ENCODE assay signal across 8 mouse cellular contexts in genomic region chr1:155048947-155049346, GRCm38 (mm10). TPM values are rescaled to one million over a fixed set of nuclear protein-coding genes. Genes with fewer than 3 reads are reported as not detected.
A peak's percentile ranks its signal among the peaks of the same experiment; 100 is the strongest.
DNase-seq lines count a peak whose midpoint lies in the region; ATAC-seq and TF ChIP-seq lines count a peak whose summit lies in the region.

No protein-coding gene starts in this region.

- H3K36me3 ChIP-seq in heart, embryonic 11.5 days (ENCODE audit: control insufficient read depth, insufficient read depth, low read length): no peaks in the 10 kb centered on the region
- H3K36me3 ChIP-seq in kidney, embryonic 16.5 days (ENCODE audit: insufficient read depth, low read length): no peaks in the 10 kb centered on the region
- no peaks in the 10 kb centered on the region for H3K36me3 ChIP-seq in liver, adult 2 months (ENCODE audit: control insufficient read depth, insufficient read depth, low read length)
- H3K36me3 ChIP-seq in myocyte (ENCODE audit: control insufficient read depth, insufficient read depth): no peaks in the 10 kb centered on the region

- peak; percentile 84 for DNase-seq in 416B (ENCODE audit: low read depth)
- peak; percentile 53 for DNase-seq in liver, adult 2 months (ENCODE audit: extremely low read depth, low read depth, low spot score)
- peak; percentile 91 to 98 for DNase-seq in spleen, postnatal 4 days (ENCODE audit: low spot score in 2 of 2)

- peak; percentile 70 for ATAC-seq in heart, embryonic 11.5 days (replicated peaks; ENCODE audit: insufficient number of reproducible peaks, low FRiP score, low TSS enrichment)
- peak; percentile 60; the same call in 1 of the 2 replicates for ATAC-seq in kidney, embryonic 16.5 days (ENCODE audit: low FRiP score, low TSS enrichment)

- no peaks in the 10 kb centered on the region for H3K79me2 ChIP-seq in liver, adult 2 months (ENCODE audit: control insufficient read depth, insufficient read depth, low read length)
- no peaks in the 10 kb centered on the region for H3K79me2 ChIP-seq in myocyte (ENCODE audit: control insufficient read depth, insufficient read depth)

- no peak overlapping the region for H3K9ac ChIP-seq in heart, embryonic 11.5 days (ENCODE audit: low read depth, low read length)
- no peak overlapping the region; the same call in 1 of the 2 replicates for H3K9ac ChIP-seq in kidney, embryonic 16.5 days (replicated peaks; ENCODE audit: low read length)
- no peak overlapping the region for H3K9ac ChIP-seq in liver, adult 2 months (ENCODE audit: low read depth, low read length)

- TF ChIP-seq CTCF in bone marrow macrophage, adult 2 months (IDR thresholded peaks at IDR 0.05; ENCODE audit: low read depth, low read length): peak; percentile 82
- peak; percentile 97 for TF ChIP-seq CTCF in embryonic fibroblast, embryonic 13.5 days (IDR thresholded peaks at IDR 0.05; ENCODE audit: borderline replicate concordance, insufficient read depth, low read length)
- peak; percentile 99 for TF ChIP-seq CTCF in liver, adult 2 months (IDR thresholded peaks at IDR 0.05; ENCODE audit: low read depth, low read length)

- H3K4me3 ChIP-seq in bone marrow macrophage, adult 2 months (ENCODE audit: insufficient read depth, low read length): no peak overlapping the region
- no peak overlapping the region for H3K4me3 ChIP-seq in embryonic fibroblast, embryonic 13.5 days (ENCODE audit: insufficient read depth, low read length)
- no peak overlapping the region for H3K4me3 ChIP-seq in heart, embryonic 11.5 days (ENCODE audit: low read depth, low read length)
- no peak overlapping the region for H3K4me3 ChIP-seq in kidney, embryonic 16.5 days (ENCODE audit: low read length)
- H3K4me3 ChIP-seq in liver, adult 2 months (ENCODE audit: insufficient read depth, low read depth, low read length): no peak overlapping the region
- no peak overlapping the region for H3K4me3 ChIP-seq in myocyte

- no peak overlapping the region for H3K4me2 ChIP-seq in heart, embryonic 11.5 days
- H3K4me2 ChIP-seq in kidney, embryonic 16.5 days (replicated peaks; ENCODE audit: low read depth, low read length): no peak overlapping the region
- peak overlapping the region; percentile 31 for H3K4me2 ChIP-seq in myocyte (ENCODE audit: low read depth)

- no peak overlapping the region for H3ac ChIP-seq in myocyte (ENCODE audit: control insufficient read depth, insufficient read length)

- TF ChIP-seq POLR2A in bone marrow macrophage, adult 2 months (IDR thresholded peaks at IDR 0.05; ENCODE audit: borderline replicate concordance, low read depth, low read length): no peak
- no peak for TF ChIP-seq POLR2A in embryonic fibroblast, embryonic 13.5 days (IDR thresholded peaks at IDR 0.05; ENCODE audit: low read depth, low read length)
- no peak for TF ChIP-seq POLR2A in liver, adult 2 months (IDR thresholded peaks at IDR 0.05; ENCODE audit: extremely low read depth, insufficient read depth, low read length)
- TF ChIP-seq POLR2A in myocyte (IDR thresholded peaks at IDR 0.05; ENCODE audit: insufficient read length, low read depth): no peak

- H3K9me3 ChIP-seq in heart, embryonic 11.5 days (replicated peaks; ENCODE audit: control insufficient read depth, low read length): no peaks in the 10 kb centered on the region
- H3K9me3 ChIP-seq in kidney, embryonic 16.5 days (ENCODE audit: low read length): no peaks in the 10 kb centered on the region

- H3K27ac ChIP-seq in bone marrow macrophage, adult 2 months (ENCODE audit: insufficient read depth, low read depth, low read length): peak overlapping the region; percentile 2; the same call in 1 of the 2 replicates
- H3K27ac ChIP-seq in embryonic fibroblast, embryonic 13.5 days (ENCODE audit: insufficient read depth, low read length): peak overlapping the region; percentile 57
- H3K27ac ChIP-seq in heart, embryonic 11.5 days (ENCODE audit: low read depth, low read length): no peak overlapping the region
- no peak overlapping the region for H3K27ac ChIP-seq in kidney, embryonic 16.5 days (ENCODE audit: low read length)
- no peak overlapping the region for H3K27ac ChIP-seq in liver, adult 2 months (replicated peaks; ENCODE audit: insufficient read depth, low read depth, low read length)

- peaks cover 44% of the 10 kb centered on the region for H3K4me1 ChIP-seq in bone marrow macrophage, adult 2 months (ENCODE audit: control insufficient read depth, insufficient read depth, low read length)
- H3K4me1 ChIP-seq in embryonic fibroblast, embryonic 13.5 days (ENCODE audit: control insufficient read depth, insufficient read depth, low read length): peaks cover 26% of the 10 kb centered on the region
- H3K4me1 ChIP-seq in heart, embryonic 11.5 days (ENCODE audit: control insufficient read depth, insufficient read depth, low read length): peaks cover 44% of the 10 kb centered on the region
- H3K4me1 ChIP-seq in kidney, embryonic 16.5 days (ENCODE audit: insufficient read depth, low read length): peaks cover 42% of the 10 kb centered on the region
- H3K4me1 ChIP-seq in liver, adult 2 months (ENCODE audit: control insufficient read depth, insufficient read depth, low read length): no peaks in the 10 kb centered on the region

- 4% methylated on average over 5 of the region's 5 CpGs for WGBS in heart, embryonic 11.5 days (ENCODE audit: insufficient replicate concordance)
- 1% methylated on average over 5 of the region's 5 CpGs for WGBS in kidney, embryonic 16.5 days
- WGBS in liver, adult 2 months: 8% methylated on average over 5 of the region's 5 CpGs

- H3K27me3 ChIP-seq in heart, embryonic 11.5 days (ENCODE audit: control insufficient read depth, insufficient read depth, low read length): no peaks in the 10 kb centered on the region
- H3K27me3 ChIP-seq in kidney, embryonic 16.5 days (ENCODE audit: insufficient read depth, low read length): no peaks in the 10 kb centered on the region
- H3K27me3 ChIP-seq in liver, adult 2 months (ENCODE audit: control insufficient read depth, insufficient read depth, low read length): no peaks in the 10 kb centered on the region
- H3K27me3 ChIP-seq in myocyte (ENCODE audit: control insufficient read depth, insufficient read depth, insufficient read length): no peaks in the 10 kb centered on the region

TF ChIP-seq in myocyte, 11 proteins besides CTCF, POLR2A, EP300 and RAD21:
- TF ChIP-seq SRF (IDR thresholded peaks at IDR 0.05; ENCODE audit: control insufficient read depth, insufficient read length, low read depth): no peak
- TF ChIP-seq TCF3 (IDR thresholded peaks at IDR 0.05; ENCODE audit: insufficient read length, low read depth): no peak
- no peak for TF ChIP-seq TCF12 (IDR thresholded peaks at IDR 0.05; ENCODE audit: insufficient read depth, poor library complexity, severe bottlenecking)
- TF ChIP-seq CEBPB (IDR thresholded peaks at IDR 0.05; ENCODE audit: insufficient read depth, poor library complexity, severe bottlenecking): no peak
- TF ChIP-seq REST (IDR thresholded peaks at IDR 0.05; ENCODE audit: insufficient read depth, insufficient read length): no peak
- TF ChIP-seq MYOD1 (IDR thresholded peaks at IDR 0.05; ENCODE audit: control insufficient read depth in 1 of 3, insufficient read length in 2 of 3, low read depth in 2 of 3): no peak
- no peak for TF ChIP-seq MYOG (IDR thresholded peaks at IDR 0.05; ENCODE audit: control insufficient read depth in 1 of 3, insufficient read depth in 1 of 3, insufficient read length in 2 of 3, low read depth in 2 of 3)
- no peak for TF ChIP-seq MAX (IDR thresholded peaks at IDR 0.05; ENCODE audit: low read depth)
- no peak for TF ChIP-seq USF1 (IDR thresholded peaks at IDR 0.05; ENCODE audit: low read depth)

RNA-seq across cellular contexts. Expression of gene Ier5, which starts 50.5 kb away (rescaled TPM):
- 58.7 and 62.5 TPM in 2 replicates for polyA plus RNA-seq in bone marrow macrophage, adult 2 months (2012; ENCODE audit: insufficient read depth, insufficient read length, missing spikeins)
- 37.2 and 48.4 TPM in 2 replicates for polyA plus RNA-seq in embryonic fibroblast, embryonic 13.5 days (2011; ENCODE audit: insufficient read length, low read depth, missing spikeins)
- 7.3 and 7.7 TPM in 2 replicates for polyA plus RNA-seq in heart, embryonic 11.5 days (2014; fragmentation: Nextera tagmentation; extraction: Ambion mirVana)
- 4.4 and 5.3 TPM in 2 replicates for polyA plus RNA-seq in kidney, embryonic 16.5 days (2015; fragmentation: Nextera tagmentation; extraction: Ambion mirVana)
- total RNA-seq in liver, adult 2 months (2014; rRNA removed): 2.8 and 3.2 TPM in 2 replicates
- 2.5 and 2.6 TPM in 2 replicates for polyA plus RNA-seq in liver, adult 2 months (2012; rRNA removed)
- polyA plus RNA-seq in myocyte (2012; fragmentation: generic; extraction: Trizol): 21.1 TPM

Comparison
In these comparisons a context has a peak if more than half of its experiments do, and no peak if none do; other contexts are left out.
1. H3K27ac ChIP-seq: peak in bone marrow macrophage, adult 2 months (single experiment) and embryonic fibroblast, embryonic 13.5 days (single experiment); none in heart, embryonic 11.5 days (single experiment), kidney, embryonic 16.5 days (single experiment) and liver, adult 2 months (single experiment).
2. Peak in every context shown above with its lines, with median percentiles within 50 percentile points of each other: DNase-seq and CTCF ChIP-seq.